Mouse (Mus musculus): Measurements from ENCODE around the gene Gm10272. TPM values are rescaled to one million over a fixed set of nuclear protein-coding genes. Genes with fewer than 3 reads are reported as not detected.

The Gm10272 gene
- not detected in 2 replicates for polyA plus RNA-seq (2014; fragmentation: Nextera tagmentation; extraction: Ambion mirVana)

GRCm38 (mm10) chr10:77706326-77706725, at the start of gene Gm10272:
Gene Gm10272, plus strand, starts transcription at chr10:77706626.
- no peak within 1 kb of the TSS for H3K4me2 ChIP-seq (replicated peaks; ENCODE audit: low read depth, low read length)
- H3K9ac ChIP-seq (replicated peaks; ENCODE audit: low read depth, low read length): no peak within 1 kb of the TSS
- H3K27me3 ChIP-seq (ENCODE audit: control insufficient read depth, insufficient read depth, low read length): no peaks in the 10 kb centered on the region
- H3K4me3 ChIP-seq (ENCODE audit: low read depth, low read length): no peak within 1 kb of the TSS
- WGBS: 96% methylated on average over 1 of the region's 1 CpGs
- H3K36me3 ChIP-seq (ENCODE audit: control insufficient read depth, insufficient read depth, low read length): no peaks in the 10 kb centered on the region
- no peaks in the 10 kb centered on the region; the same call in 1 of the 2 replicates for H3K9me3 ChIP-seq (ENCODE audit: control insufficient read depth, low read depth, low read length)
- no peak within 1 kb of the TSS for H3K27ac ChIP-seq (ENCODE audit: low read length)
- no peaks in the 10 kb centered on the region for H3K4me1 ChIP-seq (ENCODE audit: control insufficient read depth, insufficient read depth, low read length)
- no peak for ATAC-seq (ENCODE audit: insufficient number of reproducible peaks, insufficient read depth, low FRiP score, low read depth)

GRCm38 (mm10) chr10:77658286-77658994, 48.0 kb upstream of the Gm10272 start:
- Histone ChIP-seq H3K36me3 (ENCODE audit: control insufficient read depth, insufficient read depth, low read length) (no peaks in the 10 kb centered on the region), H3K4me3 (ENCODE audit: low read depth, low read length) (no peak overlapping the region), H3K27ac (ENCODE audit: low read length) (no peak overlapping the region), H3K4me2 (replicated peaks; ENCODE audit: low read depth, low read length) (no peak overlapping the region), H3K27me3 (ENCODE audit: control insufficient read depth, insufficient read depth, low read length) (no peaks in the 10 kb centered on the region), H3K9ac (replicated peaks; ENCODE audit: low read depth, low read length) (no peak overlapping the region), H3K4me1 (ENCODE audit: control insufficient read depth, insufficient read depth, low read length) (no peaks in the 10 kb centered on the region), H3K9me3 (ENCODE audit: control insufficient read depth, low read depth, low read length) (no peaks in the 10 kb centered on the region)
- 0 out of 2 replicates have a peak, but pooled peaks have one; percentile 49 for ATAC-seq (ENCODE audit: insufficient number of reproducible peaks, insufficient read depth, low FRiP score, low read depth)
- 47% methylated on average over 15 of the region's 15 CpGs for WGBS

- ATAC-seq (ENCODE audit: insufficient number of reproducible peaks, insufficient read depth, low FRiP score, low read depth): no peak
- H3K27ac ChIP-seq (ENCODE audit: low read length): no peak overlapping the region
- H3K27me3 ChIP-seq (ENCODE audit: control insufficient read depth, insufficient read depth, low read length): no peaks in the 10 kb centered on the region
- H3K4me3 ChIP-seq (ENCODE audit: low read depth, low read length): no peak overlapping the region
- no peak overlapping the region for H3K9ac ChIP-seq (replicated peaks; ENCODE audit: low read depth, low read length)
- no peaks in the 10 kb centered on the region for H3K9me3 ChIP-seq (ENCODE audit: control insufficient read depth, low read depth, low read length)
- H3K36me3 ChIP-seq (ENCODE audit: control insufficient read depth, insufficient read depth, low read length): no peaks in the 10 kb centered on the region
- no peaks in the 10 kb centered on the region for H3K4me1 ChIP-seq (ENCODE audit: control insufficient read depth, insufficient read depth, low read length)
- no peak overlapping the region for H3K4me2 ChIP-seq (replicated peaks; ENCODE audit: low read depth, low read length)
- 41% methylated on average over 43 of the region's 43 CpGs for WGBS
Observed at GRCm38 (mm10) chr10:77663949-77664665, 42.3 kb upstream of the Gm10272 start.

GRCm38 (mm10) chr10:77666342-77666741, 40.1 kb upstream of the Gm10272 start:
- Histone ChIP-seq H3K27ac (ENCODE audit: low read length) (no peak overlapping the region), H3K9me3 (ENCODE audit: control insufficient read depth, low read depth, low read length) (no peaks in the 10 kb centered on the region), H3K9ac (replicated peaks; ENCODE audit: low read depth, low read length) (no peak overlapping the region), H3K4me3 (ENCODE audit: low read depth, low read length) (no peak overlapping the region), H3K4me2 (replicated peaks; ENCODE audit: low read depth, low read length) (no peak overlapping the region), H3K27me3 (ENCODE audit: control insufficient read depth, insufficient read depth, low read length) (no peaks in the 10 kb centered on the region), H3K4me1 (ENCODE audit: control insufficient read depth, insufficient read depth, low read length) (no peaks in the 10 kb centered on the region), H3K36me3 (ENCODE audit: control insufficient read depth, insufficient read depth, low read length) (no peaks in the 10 kb centered on the region)
- no peak for ATAC-seq (ENCODE audit: insufficient number of reproducible peaks, insufficient read depth, low FRiP score, low read depth)
- 51% methylated on average over 8 of the region's 8 CpGs for WGBS

- H3K4me2 ChIP-seq (replicated peaks; ENCODE audit: low read depth, low read length): no peak overlapping the region
- no peak for ATAC-seq (ENCODE audit: insufficient number of reproducible peaks, insufficient read depth, low FRiP score, low read depth)
Observed at GRCm38 (mm10) chr10:77667402-77667801, 39.0 kb upstream of the Gm10272 start.

GRCm38 (mm10) chr10:77670710-77671109, 35.7 kb upstream of the Gm10272 start:
- H3K27ac ChIP-seq (ENCODE audit: low read length): no peak overlapping the region
- no peaks in the 10 kb centered on the region for H3K36me3 ChIP-seq (ENCODE audit: control insufficient read depth, insufficient read depth, low read length)
- no peak overlapping the region for H3K9ac ChIP-seq (replicated peaks; ENCODE audit: low read depth, low read length)
- peaks cover 3% of the 10 kb centered on the region; the same call in 1 of the 2 replicates for H3K27me3 ChIP-seq (ENCODE audit: control insufficient read depth, insufficient read depth, low read length)
- no peak for ATAC-seq (ENCODE audit: insufficient number of reproducible peaks, insufficient read depth, low FRiP score, low read depth)
- 78% methylated on average over 4 of the region's 4 CpGs for WGBS
- H3K4me1 ChIP-seq (ENCODE audit: control insufficient read depth, insufficient read depth, low read length): no peaks in the 10 kb centered on the region
- no peak overlapping the region for H3K4me3 ChIP-seq (ENCODE audit: low read depth, low read length)
- no peak overlapping the region for H3K4me2 ChIP-seq (replicated peaks; ENCODE audit: low read depth, low read length)
- no peaks in the 10 kb centered on the region for H3K9me3 ChIP-seq (ENCODE audit: control insufficient read depth, low read depth, low read length)

More at GRCm38 (mm10) chr10:77667402-77667801, 39.0 kb upstream of the Gm10272 start:
- H3K27me3 ChIP-seq (ENCODE audit: control insufficient read depth, insufficient read depth, low read length): no peaks in the 10 kb centered on the region
- 75% methylated on average over 4 of the region's 4 CpGs for WGBS
- H3K9ac ChIP-seq (replicated peaks; ENCODE audit: low read depth, low read length): no peak overlapping the region
- H3K4me3 ChIP-seq (ENCODE audit: low read depth, low read length): no peak overlapping the region
- H3K27ac ChIP-seq (ENCODE audit: low read length): no peak overlapping the region
- no peaks in the 10 kb centered on the region for H3K9me3 ChIP-seq (ENCODE audit: control insufficient read depth, low read depth, low read length)
- H3K4me1 ChIP-seq (ENCODE audit: control insufficient read depth, insufficient read depth, low read length): no peaks in the 10 kb centered on the region
- no peaks in the 10 kb centered on the region for H3K36me3 ChIP-seq (ENCODE audit: control insufficient read depth, insufficient read depth, low read length)

GRCm38 (mm10) chr10:77671519-77671918, 34.9 kb upstream of the Gm10272 start:
- 39% methylated on average over 4 of the region's 4 CpGs for WGBS

GRCm38 (mm10) chr10:77673765-77674164, 32.7 kb upstream of the Gm10272 start:
- no peaks in the 10 kb centered on the region for H3K36me3 ChIP-seq (ENCODE audit: control insufficient read depth, insufficient read depth, low read length)
- 61% methylated on average over 13 of the region's 13 CpGs for WGBS

More at GRCm38 (mm10) chr10:77671519-77671918, 34.9 kb upstream of the Gm10272 start:
- H3K36me3 ChIP-seq (ENCODE audit: control insufficient read depth, insufficient read depth, low read length): no peaks in the 10 kb centered on the region
- H3K27ac ChIP-seq (ENCODE audit: low read length): no peak overlapping the region
- no peaks in the 10 kb centered on the region for H3K9me3 ChIP-seq (ENCODE audit: control insufficient read depth, low read depth, low read length)
- H3K4me1 ChIP-seq (ENCODE audit: control insufficient read depth, insufficient read depth, low read length): no peaks in the 10 kb centered on the region
- no peak for ATAC-seq (ENCODE audit: insufficient number of reproducible peaks, insufficient read depth, low FRiP score, low read depth)
- H3K9ac ChIP-seq (replicated peaks; ENCODE audit: low read depth, low read length): no peak overlapping the region
- H3K27me3 ChIP-seq (ENCODE audit: control insufficient read depth, insufficient read depth, low read length): peaks cover 7% of the 10 kb centered on the region; the same call in 1 of the 2 replicates
- no peak overlapping the region for H3K4me3 ChIP-seq (ENCODE audit: low read depth, low read length)
- H3K4me2 ChIP-seq (replicated peaks; ENCODE audit: low read depth, low read length): no peak overlapping the region

More at GRCm38 (mm10) chr10:77673765-77674164, 32.7 kb upstream of the Gm10272 start:
- no peak overlapping the region for H3K4me2 ChIP-seq (replicated peaks; ENCODE audit: low read depth, low read length)
- peaks cover 26% of the 10 kb centered on the region for H3K27me3 ChIP-seq (ENCODE audit: control insufficient read depth, insufficient read depth, low read length)
- H3K4me1 ChIP-seq (ENCODE audit: control insufficient read depth, insufficient read depth, low read length): peaks cover 7% of the 10 kb centered on the region; the same call in 1 of the 2 replicates
- no peak overlapping the region for H3K9ac ChIP-seq (replicated peaks; ENCODE audit: low read depth, low read length)
- H3K27ac ChIP-seq (ENCODE audit: low read length): no peak overlapping the region
- H3K4me3 ChIP-seq (ENCODE audit: low read depth, low read length): no peak overlapping the region
- H3K9me3 ChIP-seq (ENCODE audit: control insufficient read depth, low read depth, low read length): no peaks in the 10 kb centered on the region
- ATAC-seq (ENCODE audit: insufficient number of reproducible peaks, insufficient read depth, low FRiP score, low read depth): no peak
